Mouse (Mus musculus) forebrain, embryonic 13.5 days (tissue): ENCODE measurements around the gene Loxl1. TPM values are rescaled to one million over a fixed set of nuclear protein-coding genes. Genes with fewer than 3 reads are reported as not detected.

Experiments
- ATAC-seq: fragments of 200-750 bp; cut with Nextera tagmentation; 2 replicates; pipeline ENCODE4 v1.8.0; 2017
- H3K27ac ChIP-seq: fragments of 300-500 bp; sonication (generic); 2 replicates; pipeline ENCODE4 v1.5.1; 2015; ENCODE audit warnings: inconsistent platforms, mild to moderate bottlenecking, moderate library complexity
- H3K27me3 ChIP-seq: fragments of 300-500 bp; sonication (generic); 2 replicates; pipeline ENCODE4 v1.6.1; 2015; ENCODE audit warnings: mild to moderate bottlenecking, inconsistent platforms
- H3K36me3 ChIP-seq: fragments of 300-500 bp; sonication (generic); 2 replicates; pipeline ENCODE4 v1.6.1; 2015; ENCODE audit warnings: mild to moderate bottlenecking, inconsistent platforms; ENCODE audit not compliant: poor library complexity, severe bottlenecking
- H3K4me1 ChIP-seq: fragments of 300-500 bp; sonication (generic); 2 replicates; pipeline ENCODE4 v1.6.1; 2015; ENCODE audit warnings: inconsistent platforms
- H3K4me2 ChIP-seq: fragments of 300-500 bp; sonication (generic); 2 replicates; pipeline ENCODE4 v1.6.1; 2015; ENCODE audit warnings: inconsistent platforms, mild to moderate bottlenecking, moderate library complexity
- H3K4me3 ChIP-seq: fragments of 300-500 bp; sonication (generic); 2 replicates; pipeline ENCODE4 v1.5.1; 2015; ENCODE audit warnings: mild to moderate bottlenecking, inconsistent platforms
- H3K9ac ChIP-seq: fragments of 300-500 bp; sonication (generic); 2 replicates; pipeline ENCODE4 v1.6.1; 2015; ENCODE audit warnings: mild to moderate bottlenecking, inconsistent platforms
- H3K9me3 ChIP-seq: fragments of 300-500 bp; sonication (generic); replicated peaks from 2 replicates; pipeline ENCODE4 v1.6.1; 2016; ENCODE audit warnings: inconsistent platforms
- WGBS: fragments of 180-500 bp; shearing (Covaris S2); methylation state at CpG from one replicate; pipeline ENCODE4 v1.1.7; 2015; 5-methylcytosine and 5-hydroxymethylcytosine counted together
- polyA plus RNA-seq: library from polyadenylated mRNA; unstranded; fragments of >200 nt; fragmentation: Nextera tagmentation; extraction: Ambion mirVana; gene quantifications from 2 replicates; pipeline ENCODE4 v1.2.1, GENCODE M21; 2015

Loxl1 gene
- polyA plus RNA-seq, result 5.0 and 5.8 TPM in 2 replicates

- WGBS, result 1% methylated on average over 21 of the region's 21 CpGs
- H3K4me1 ChIP-seq, result peaks cover 55% of the 10 kb centered on the region
- H3K27me3 ChIP-seq, result peaks cover 35% of the 10 kb centered on the region
- no peaks in the 10 kb centered on the region; the same call in 1 of the 2 replicates for H3K9me3 ChIP-seq
- H3K9ac ChIP-seq, result peak within 1 kb of the TSS; percentile 47
- no peaks in the 10 kb centered on the region for H3K36me3 ChIP-seq
- H3K4me2 ChIP-seq, result peak within 1 kb of the TSS; percentile 70
- peak; percentile 46 for ATAC-seq
- no peak within 1 kb of the TSS; the same call in 1 of the 2 replicates for H3K27ac ChIP-seq
- H3K4me3 ChIP-seq, result peak within 1 kb of the TSS; percentile 43
These were observed at the start of gene Loxl1 for GRCm38 (mm10) chr9:58312944-58313359. TSS of gene Loxl1 (minus strand) at chr9:58313186.

DNA sequence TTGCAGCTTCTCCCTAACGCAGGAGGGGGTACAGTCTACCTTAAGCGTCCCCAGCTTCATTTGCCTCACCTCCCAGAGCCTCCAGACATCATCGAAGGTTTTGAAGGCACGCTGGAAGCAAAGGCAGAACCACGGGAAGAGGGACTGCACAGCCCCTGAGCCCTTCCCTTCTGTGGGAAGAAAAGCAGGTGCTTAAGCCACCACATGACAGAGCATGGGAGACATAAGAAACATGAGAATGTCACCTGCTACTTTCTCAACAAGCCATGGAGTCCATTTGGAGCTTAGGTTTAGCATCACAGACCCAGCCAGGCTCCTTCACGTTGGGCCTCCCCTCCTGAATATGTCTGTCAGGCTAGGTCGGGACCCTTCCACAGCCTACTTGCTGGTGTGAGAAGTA is 49.0 kb upstream of the Loxl1 start:
- Histone ChIP-seq H3K9me3 (no peaks in the 10 kb centered on the region), H3K4me1 (no peaks in the 10 kb centered on the region), H3K4me3 (no peak overlapping the region), H3K36me3 (no peaks in the 10 kb centered on the region), H3K27ac (no peak overlapping the region), H3K4me2 (no peak overlapping the region), H3K9ac (no peak overlapping the region), H3K27me3 (no peaks in the 10 kb centered on the region)
- ATAC-seq, result no peak
- 84% methylated on average over 7 of the region's 7 CpGs for WGBS

DNA sequence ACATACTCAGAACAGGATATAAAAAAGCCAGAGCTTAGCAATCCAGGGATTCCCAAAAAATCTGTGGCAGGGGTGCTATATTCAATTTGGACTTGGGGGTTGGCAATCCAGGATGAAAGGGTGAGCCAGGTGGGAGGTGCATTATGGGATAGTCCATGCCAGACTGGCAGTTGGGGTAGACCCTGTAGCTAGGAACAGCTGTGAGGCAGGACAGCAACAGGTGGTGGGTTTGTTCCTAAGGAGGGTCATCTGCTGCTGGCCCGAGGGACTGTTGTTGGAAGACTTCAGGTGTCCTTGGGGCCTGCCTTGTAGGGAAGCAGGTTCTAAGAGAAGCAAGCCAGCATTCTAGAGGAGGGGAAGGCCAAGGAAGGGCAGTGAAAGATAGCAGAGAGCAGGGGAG is 48.4 kb upstream of the Loxl1 start:
- WGBS, result 78% methylated on average over 1 of the region's 1 CpGs
- H3K36me3 ChIP-seq, result no peaks in the 10 kb centered on the region
- H3K4me2 ChIP-seq, result no peak overlapping the region
- no peak overlapping the region; the same call in 1 of the 2 replicates for H3K27ac ChIP-seq
- H3K27me3 ChIP-seq, result no peaks in the 10 kb centered on the region
- no peak overlapping the region for H3K4me3 ChIP-seq
- H3K9me3 ChIP-seq, result no peaks in the 10 kb centered on the region
- no peak overlapping the region for H3K9ac ChIP-seq
- H3K4me1 ChIP-seq, result peaks cover 3% of the 10 kb centered on the region
- ATAC-seq, result no peak

DNA sequence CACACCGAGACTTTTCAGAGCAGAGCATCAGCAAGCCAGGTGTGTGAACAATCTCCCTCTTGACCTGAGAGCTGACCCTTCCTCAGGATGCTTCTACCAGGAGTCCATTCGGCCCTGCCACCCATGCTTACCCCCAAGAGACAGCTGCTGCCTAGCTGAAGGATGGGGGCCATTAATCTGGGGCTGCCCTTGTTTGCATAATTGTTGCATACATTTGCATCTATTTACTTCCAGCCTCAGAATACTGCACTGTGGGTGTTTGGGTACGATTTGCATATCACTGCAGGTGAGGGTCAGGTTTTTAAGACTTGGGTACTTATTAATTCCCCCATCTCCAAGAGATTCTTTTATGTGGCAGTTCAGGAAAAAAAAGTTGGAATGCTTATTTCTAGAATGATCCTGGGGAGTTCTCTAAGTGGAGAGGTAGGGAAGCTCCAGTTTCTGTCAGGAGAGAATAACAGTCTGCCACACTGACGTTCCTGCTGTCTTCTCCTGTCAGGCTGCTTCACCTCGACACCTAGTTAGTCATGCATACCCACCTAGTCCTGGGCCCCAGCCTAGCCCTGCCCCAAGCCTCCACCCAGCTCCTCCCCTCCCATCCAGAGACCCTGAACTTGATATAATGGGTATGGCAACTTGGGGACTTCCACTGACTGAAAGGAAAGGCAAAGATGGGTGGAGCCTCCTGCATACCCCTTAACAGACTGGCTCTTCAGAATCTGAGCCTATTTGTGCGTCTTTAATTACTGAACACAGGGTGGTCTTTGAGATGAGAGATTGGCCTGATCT is 42.5 kb upstream of the Loxl1 start:
- Histone ChIP-seq H3K27ac (peak overlapping the region; percentile 84), H3K9me3 (no peaks in the 10 kb centered on the region), H3K27me3 (no peaks in the 10 kb centered on the region), H3K36me3 (no peaks in the 10 kb centered on the region), H3K4me2 (peak overlapping the region; percentile 26; the same call in 1 of the 2 replicates), H3K9ac (no peak overlapping the region), H3K4me3 (no peak overlapping the region), H3K4me1 (peaks cover 24% of the 10 kb centered on the region)
- ATAC-seq, result peak; percentile 85
- 12% methylated on average over 6 of the region's 6 CpGs for WGBS

- H3K9me3 ChIP-seq, result no peaks in the 10 kb centered on the region
- H3K27me3 ChIP-seq, result no peaks in the 10 kb centered on the region
- peaks cover 24% of the 10 kb centered on the region for H3K4me1 ChIP-seq
- peak overlapping the region; percentile 32; the same call in 1 of the 2 replicates for H3K27ac ChIP-seq
- no peaks in the 10 kb centered on the region for H3K36me3 ChIP-seq
- H3K4me3 ChIP-seq, result no peak overlapping the region
- H3K9ac ChIP-seq, result no peak overlapping the region
- H3K4me2 ChIP-seq, result no peak overlapping the region
- ATAC-seq, result 0 out of 2 replicates have a peak, but pooled peaks have one; percentile 23
- WGBS, result 84% methylated on average over 6 of the region's 6 CpGs
These were observed 41.7 kb upstream of the Loxl1 start for GRCm38 (mm10) chr9:58354701-58355100.

- 86% methylated on average over 6 of the region's 6 CpGs for WGBS
These were observed 40.2 kb upstream of the Loxl1 start for GRCm38 (mm10) chr9:58353224-58353623.

DNA sequence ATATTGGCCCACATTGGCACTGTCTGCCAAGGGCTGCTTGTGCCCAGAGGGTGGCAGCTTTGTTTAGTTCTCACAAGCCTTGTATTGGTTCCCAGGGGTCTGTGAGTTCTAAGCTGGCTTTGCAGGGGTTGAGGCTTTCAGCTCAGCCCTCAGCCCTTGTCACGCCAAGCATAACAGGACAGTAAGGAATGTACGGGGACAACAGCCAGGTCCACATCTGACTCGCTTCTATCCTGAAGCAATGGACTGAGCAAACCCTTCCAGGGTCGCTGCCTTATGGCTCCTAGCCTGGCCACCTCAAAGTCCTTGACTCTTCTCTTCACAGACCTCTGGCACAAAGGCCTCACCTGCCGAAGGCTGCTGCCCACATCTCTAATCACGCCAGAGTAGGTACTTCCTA is 34.8 kb upstream of the Loxl1 start:
- Histone ChIP-seq H3K4me2 (no peak overlapping the region), H3K4me1 (peaks cover 6% of the 10 kb centered on the region; the same call in 1 of the 2 replicates), H3K27ac (no peak overlapping the region), H3K4me3 (no peak overlapping the region), H3K36me3 (no peaks in the 10 kb centered on the region), H3K27me3 (no peaks in the 10 kb centered on the region), H3K9ac (no peak overlapping the region), H3K9me3 (no peaks in the 10 kb centered on the region)
- ATAC-seq, result no peak
- WGBS, result 90% methylated on average over 6 of the region's 6 CpGs

More at GRCm38 (mm10) chr9:58353224-58353623, 40.2 kb upstream of the Loxl1 start:
- Histone ChIP-seq H3K27me3 (no peaks in the 10 kb centered on the region), H3K9me3 (no peaks in the 10 kb centered on the region), H3K4me3 (no peak overlapping the region), H3K4me2 (no peak overlapping the region), H3K4me1 (peaks cover 24% of the 10 kb centered on the region), H3K27ac (no peak overlapping the region), H3K36me3 (no peaks in the 10 kb centered on the region), H3K9ac (no peak overlapping the region)
- no peak for ATAC-seq

GRCm38 (mm10) chr9:58346498-58346897 is 33.5 kb upstream of the Loxl1 start:
- no peaks in the 10 kb centered on the region for H3K9me3 ChIP-seq

DNA sequence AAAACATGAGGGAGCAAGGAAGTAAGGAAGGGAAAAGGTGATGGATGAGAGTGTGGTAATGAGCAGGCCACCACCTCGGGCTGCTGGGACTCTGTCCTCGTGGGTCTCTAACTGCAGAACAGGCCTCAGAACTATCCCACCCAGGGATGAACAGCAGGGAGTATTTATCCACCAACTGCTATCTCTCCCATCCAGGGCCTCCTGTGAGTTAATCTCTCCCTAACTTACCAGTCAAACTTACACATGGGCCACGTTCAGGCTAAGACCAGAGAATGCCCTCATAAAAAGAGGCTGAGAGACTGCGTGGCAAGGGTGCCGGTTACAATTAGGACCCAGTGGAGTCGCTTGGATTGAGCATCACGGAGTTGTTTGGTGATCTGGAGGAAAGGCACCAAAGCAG is 33.0 kb upstream of the Loxl1 start:
- Histone ChIP-seq H3K4me3 (no peak overlapping the region), H3K9ac (no peak overlapping the region), H3K27ac (no peak overlapping the region), H3K4me2 (no peak overlapping the region), H3K4me1 (peaks cover 6% of the 10 kb centered on the region; the same call in 1 of the 2 replicates), H3K9me3 (no peaks in the 10 kb centered on the region), H3K27me3 (no peaks in the 10 kb centered on the region), H3K36me3 (no peaks in the 10 kb centered on the region)
- whole genome bisulfite sequencing, result 76% methylated on average over 7 of the region's 7 CpGs
- ATAC-seq, result no peak

More at GRCm38 (mm10) chr9:58346498-58346897, 33.5 kb upstream of the Loxl1 start:
- WGBS, result 56% methylated on average over 10 of the region's 10 CpGs
- no peak overlapping the region for H3K9ac ChIP-seq
- H3K4me3 ChIP-seq, result no peak overlapping the region
- H3K36me3 ChIP-seq, result no peaks in the 10 kb centered on the region
- no peaks in the 10 kb centered on the region for H3K27me3 ChIP-seq
- no peak overlapping the region for H3K4me2 ChIP-seq
- peaks cover 6% of the 10 kb centered on the region; the same call in 1 of the 2 replicates for H3K4me1 ChIP-seq
- no peak overlapping the region for H3K27ac ChIP-seq
- no peak for ATAC-seq

DNA sequence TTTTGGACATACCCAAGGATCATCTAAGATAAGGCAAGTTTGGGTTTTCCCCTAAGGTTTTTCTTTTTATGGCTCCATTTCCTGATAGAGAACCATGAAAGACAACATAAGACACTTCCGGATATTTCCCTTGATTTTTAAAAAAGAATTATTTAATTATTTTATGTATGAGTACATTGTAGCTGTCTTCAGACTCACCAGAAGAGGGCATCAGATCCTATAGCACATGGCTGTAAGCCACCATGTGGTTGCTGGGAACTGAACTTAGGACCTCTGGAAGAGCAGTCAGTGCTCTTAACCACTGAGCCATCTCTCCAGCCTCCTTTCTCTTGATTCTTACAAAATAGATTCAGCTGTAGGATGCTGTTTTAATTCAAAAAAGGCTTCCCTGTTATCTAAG is 28.8 kb upstream of the Loxl1 start:
- Histone ChIP-seq H3K9me3 (no peaks in the 10 kb centered on the region), H3K36me3 (no peaks in the 10 kb centered on the region), H3K4me3 (no peak overlapping the region), H3K27ac (no peak overlapping the region), H3K4me2 (no peak overlapping the region), H3K4me1 (peaks cover 6% of the 10 kb centered on the region; the same call in 1 of the 2 replicates), H3K9ac (no peak overlapping the region), H3K27me3 (no peaks in the 10 kb centered on the region)
- ATAC-seq, result no peak
- WGBS, result 95% methylated on average over 1 of the region's 1 CpGs

DNA sequence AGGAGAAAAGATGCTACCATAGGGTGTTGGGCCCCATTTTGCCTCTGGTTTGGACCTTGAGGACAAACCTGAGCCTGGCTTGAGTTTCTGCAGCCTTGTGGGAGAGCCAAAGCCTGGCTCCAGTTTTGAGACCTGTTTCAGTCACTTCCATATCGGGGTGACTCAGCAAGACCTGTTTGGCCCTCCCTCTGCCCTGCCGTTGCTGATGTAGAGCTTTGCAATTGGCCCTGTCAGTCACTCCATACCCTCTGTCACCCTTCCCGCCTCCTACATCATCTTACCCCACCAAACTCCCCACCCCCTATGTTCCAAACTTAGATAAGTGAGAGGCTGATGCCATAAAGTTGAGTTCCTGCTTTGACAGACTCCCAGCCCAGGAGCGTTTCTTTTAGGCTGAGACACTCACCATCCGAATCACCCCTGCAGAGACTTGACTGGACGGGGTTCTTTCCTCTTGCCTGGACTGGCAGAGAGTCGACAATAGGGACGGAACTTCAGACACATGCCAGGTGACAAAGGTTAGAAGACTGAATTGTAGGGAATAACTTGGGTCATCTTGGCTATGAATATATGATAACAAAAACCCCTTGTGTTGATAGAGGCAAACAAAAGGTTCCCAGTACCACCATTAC is 23.8 kb upstream of the Loxl1 start:
- no peak overlapping the region for H3K9ac ChIP-seq
- peaks cover 4% of the 10 kb centered on the region for H3K9me3 ChIP-seq
- 74% methylated on average over 8 of the region's 8 CpGs for WGBS
- no peaks in the 10 kb centered on the region for H3K27me3 ChIP-seq
- H3K4me3 ChIP-seq, result no peak overlapping the region
- no peaks in the 10 kb centered on the region for H3K4me1 ChIP-seq
- H3K4me2 ChIP-seq, result no peak overlapping the region
- H3K27ac ChIP-seq, result no peak overlapping the region
- no peak for ATAC-seq
- no peaks in the 10 kb centered on the region for H3K36me3 ChIP-seq

- no peak overlapping the region for H3K27ac ChIP-seq
- H3K27me3 ChIP-seq, result no peaks in the 10 kb centered on the region
- H3K9me3 ChIP-seq, result peaks cover 4% of the 10 kb centered on the region
- 71% methylated on average over 3 of the region's 3 CpGs for WGBS
- peaks cover 11% of the 10 kb centered on the region for H3K4me1 ChIP-seq
- no peak overlapping the region for H3K4me2 ChIP-seq
- ATAC-seq, result no peak
- H3K4me3 ChIP-seq, result no peak overlapping the region
- H3K9ac ChIP-seq, result no peak overlapping the region
- no peaks in the 10 kb centered on the region for H3K36me3 ChIP-seq
These were observed 18.3 kb upstream of the Loxl1 start for GRCm38 (mm10) chr9:58331276-58331675.
